Mouse (Mus musculus) gastrocnemius, postnatal 36 days (tissue): ENCODE results near the gene Stxbp1. TPM values are rescaled to one million over a fixed set of nuclear protein-coding genes. Genes with fewer than 3 reads are reported as not detected.

ENCODE experiments used
- DNase-seq, 2 experiments: peaks; one replicate each; pipeline ENCODE4 v3.0.0; 2022
- intact Hi-C: fragments of 180-260 bp; cut with DNase I; formaldehyde crosslinking; loops from one replicate; pipeline ENCODE4 v1.15.1; 2025
- total RNA-seq, 2 experiments: library from RNA; stranded (reverse); gene quantifications; 2 replicates each; pipeline ENCODE4 v1.2.3; 2021

The Stxbp1 gene
- total RNA-seq, 2 experiments from 2014 or later = 2.2 to 3.6 TPM

GRCm38 (mm10) chr2:32768661-32769285 is 78.3 kb downstream of the Stxbp1 start:
- DNase-seq = no peak
- intact Hi-C loops = no loop called here

GRCm38 (mm10) chr2:32767241-32767640 is 79.8 kb downstream of the Stxbp1 start:
- intact Hi-C loops = no loop called here
- DNase-seq = no peak

DNA sequence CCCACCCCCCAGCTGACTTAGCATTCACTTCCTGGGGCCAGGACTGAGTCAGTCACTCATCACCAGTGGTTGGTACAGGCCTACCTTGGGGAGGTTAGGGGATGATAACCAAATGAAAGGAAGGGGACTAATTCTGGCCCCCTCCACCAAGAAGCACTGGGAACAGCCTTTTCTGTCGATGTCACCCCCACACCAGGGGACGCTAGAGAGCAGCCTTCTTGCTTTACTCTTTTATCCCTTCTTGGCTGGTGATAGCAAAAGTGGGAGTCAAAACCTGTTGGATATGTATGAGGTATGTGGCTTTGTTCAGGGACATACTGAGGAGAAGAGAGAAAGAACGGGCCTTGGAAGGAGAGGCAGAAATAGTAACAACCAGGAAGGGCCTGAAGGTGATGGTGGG is 83.7 kb downstream of the Stxbp1 start:
- no peak for DNase-seq
- intact Hi-C loops = no loop called here

GRCm38 (mm10) chr2:32761859-32762258 is 85.2 kb downstream of the Stxbp1 start:
- DNase-seq = no peak
- intact Hi-C loops = no loop called here

DNA sequence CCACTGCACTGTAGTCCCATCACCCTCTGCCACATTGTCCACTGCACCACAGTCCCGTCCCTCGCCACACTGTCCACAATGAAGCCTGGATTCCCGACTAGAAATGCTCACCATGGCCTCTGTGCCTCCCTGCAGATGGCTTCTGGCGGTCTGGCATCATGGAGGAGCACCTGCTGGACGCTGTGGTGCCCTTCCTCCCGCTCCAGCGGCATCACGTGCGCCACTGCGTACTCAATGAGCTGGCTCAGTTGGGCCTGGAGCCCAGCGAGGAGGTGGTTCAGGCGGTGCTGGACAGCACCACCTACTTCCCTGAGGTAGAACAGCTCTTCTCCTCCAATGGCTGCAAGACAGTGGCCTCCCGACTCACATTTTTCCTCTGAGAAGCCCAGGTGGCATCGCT is 85.7 kb downstream of the Stxbp1 start:
- intact Hi-C loops = no loop called here
- DNase-seq = no peak

DNA sequence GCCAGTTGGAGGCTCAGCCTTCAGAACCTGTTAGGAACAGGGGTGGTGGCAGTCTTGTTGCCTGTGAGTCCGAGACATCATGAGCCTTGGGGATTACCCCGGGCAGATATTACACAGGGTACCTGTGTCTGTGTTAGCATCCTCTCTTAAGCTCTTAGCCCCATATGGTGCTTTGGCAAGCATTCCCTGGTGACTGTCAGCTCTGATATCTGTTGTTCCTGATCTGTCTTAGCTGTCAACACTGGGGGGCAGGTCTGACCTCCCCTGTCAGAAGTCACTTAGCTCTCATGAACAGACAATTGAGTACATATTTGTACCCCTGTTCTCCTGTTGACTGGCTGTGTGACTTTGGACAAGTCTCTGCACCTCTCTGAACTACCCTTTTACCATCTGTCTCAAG is 88.0 kb downstream of the Stxbp1 start:
- intact Hi-C loops = no loop called here
- DNase-seq = no peak

- no peak for DNase-seq
- intact Hi-C loops = no loop called here
These were observed 88.5 kb downstream of the Stxbp1 start for GRCm38 (mm10) chr2:32758503-32758902.

DNA sequence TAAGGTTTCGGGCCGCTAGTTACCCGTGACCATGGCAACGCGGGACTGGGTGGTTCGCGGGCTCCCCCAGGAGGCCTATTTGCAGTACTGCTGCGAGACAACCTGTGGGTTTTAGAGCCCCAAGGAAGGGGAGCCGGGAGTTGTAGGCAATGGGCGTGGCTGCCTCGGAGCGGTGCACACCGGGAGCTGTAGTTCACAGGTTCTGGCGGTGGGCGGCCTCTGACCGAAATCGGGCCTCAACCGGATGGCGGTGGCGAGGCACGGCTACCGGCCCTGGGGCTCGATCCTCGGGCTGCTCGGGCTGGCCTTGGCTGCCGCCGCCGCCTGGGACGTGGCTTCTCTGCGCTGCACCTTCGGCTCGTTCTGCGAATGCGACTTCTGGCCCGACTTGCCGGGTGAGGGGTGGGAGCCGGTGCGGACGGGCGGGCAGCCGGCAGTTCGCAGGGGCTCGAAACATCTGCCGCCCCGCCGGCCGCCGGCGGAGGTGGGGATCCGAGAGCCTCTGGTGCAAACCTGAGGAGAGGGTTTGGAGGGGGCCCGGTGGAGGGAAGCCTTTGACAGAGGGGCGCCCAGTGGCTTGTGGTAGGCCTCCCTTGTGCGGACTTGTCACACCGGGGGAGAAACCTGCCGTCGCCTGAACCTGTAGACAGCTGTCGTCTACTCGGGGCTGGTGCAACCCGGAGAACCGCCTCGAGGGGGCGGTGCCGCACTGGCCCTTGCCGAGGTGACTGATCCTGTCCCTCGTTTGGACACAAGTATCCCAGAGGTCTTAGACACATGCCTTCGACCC is 89.8 kb downstream of the Stxbp1 start, which contains the start of gene Tor2a:
Gene Tor2a, plus strand, starts transcription at position 179 of the 790 bp plus-strand sequence.
- DNase-seq = peak; percentile 93 to 95
- intact Hi-C loops = loop anchor here (1.0 kb wide), 1 partner anchor 44 kb away; the partner anchor contains the start of gene Cdk9

DNA sequence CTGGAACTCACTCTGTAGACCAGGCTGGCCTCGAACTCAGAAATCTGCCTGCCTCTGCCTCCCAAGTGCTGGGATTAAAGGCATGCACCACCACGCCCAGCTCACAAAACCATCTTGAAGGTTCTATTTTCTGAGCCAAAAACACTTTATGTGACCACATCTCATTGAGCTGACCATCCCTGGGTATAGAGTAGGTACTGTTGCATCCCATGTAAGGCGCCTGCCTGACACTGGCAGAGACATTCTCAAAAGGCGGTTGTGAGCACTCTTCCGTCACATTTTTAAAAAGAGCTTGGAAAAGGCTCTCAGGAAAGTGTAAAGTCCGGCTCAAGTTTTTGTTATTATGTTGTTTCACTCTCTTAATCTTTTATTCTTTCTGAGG is 90.4 kb downstream of the Stxbp1 start:
- intact Hi-C loops = loop anchor here (1.0 kb wide), 1 partner anchor 43 kb away; the partner anchor contains the start of gene Cdk9
- DNase-seq = no peak

- intact Hi-C loops = no loop called here
These were observed 94.9 kb downstream of the Stxbp1 start for GRCm38 (mm10) chr2:32752181-32752580.

DNA sequence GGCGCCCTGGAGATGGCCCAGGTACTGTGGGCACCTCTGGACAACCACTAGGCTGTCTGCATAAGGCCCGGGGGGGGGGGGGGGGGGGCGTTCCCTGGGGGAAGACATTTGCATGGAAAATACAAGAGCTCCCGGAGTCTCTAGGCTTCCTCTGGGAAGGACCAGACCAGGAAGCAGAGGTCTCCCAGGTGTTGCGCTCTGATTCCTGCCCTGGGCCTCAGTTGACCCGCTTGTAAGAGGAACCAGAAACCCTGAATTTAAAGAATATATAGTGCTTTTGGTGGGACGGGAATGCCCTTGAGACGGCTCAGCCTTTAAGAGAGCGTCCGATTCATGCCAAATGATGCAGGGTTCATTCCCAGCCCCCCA is 95.4 kb downstream of the Stxbp1 start:
- intact Hi-C loops = no loop called here
- DNase-seq = no peak

More at GRCm38 (mm10) chr2:32752181-32752580, 94.9 kb downstream of the Stxbp1 start:
- DNase-seq = no peak

- intact Hi-C loops = no loop called here
- DNase-seq = no peak
These were observed 96.0 kb downstream of the Stxbp1 start for GRCm38 (mm10) chr2:32750887-32751664.

- intact Hi-C loops = no loop called here
- no peak for DNase-seq
These were observed 96.8 kb downstream of the Stxbp1 start for GRCm38 (mm10) chr2:32750199-32750598.

- intact Hi-C loops = no loop called here
- no peak for DNase-seq
These were observed 98.0 kb downstream of the Stxbp1 start for GRCm38 (mm10) chr2:32749082-32749481.

DNA sequence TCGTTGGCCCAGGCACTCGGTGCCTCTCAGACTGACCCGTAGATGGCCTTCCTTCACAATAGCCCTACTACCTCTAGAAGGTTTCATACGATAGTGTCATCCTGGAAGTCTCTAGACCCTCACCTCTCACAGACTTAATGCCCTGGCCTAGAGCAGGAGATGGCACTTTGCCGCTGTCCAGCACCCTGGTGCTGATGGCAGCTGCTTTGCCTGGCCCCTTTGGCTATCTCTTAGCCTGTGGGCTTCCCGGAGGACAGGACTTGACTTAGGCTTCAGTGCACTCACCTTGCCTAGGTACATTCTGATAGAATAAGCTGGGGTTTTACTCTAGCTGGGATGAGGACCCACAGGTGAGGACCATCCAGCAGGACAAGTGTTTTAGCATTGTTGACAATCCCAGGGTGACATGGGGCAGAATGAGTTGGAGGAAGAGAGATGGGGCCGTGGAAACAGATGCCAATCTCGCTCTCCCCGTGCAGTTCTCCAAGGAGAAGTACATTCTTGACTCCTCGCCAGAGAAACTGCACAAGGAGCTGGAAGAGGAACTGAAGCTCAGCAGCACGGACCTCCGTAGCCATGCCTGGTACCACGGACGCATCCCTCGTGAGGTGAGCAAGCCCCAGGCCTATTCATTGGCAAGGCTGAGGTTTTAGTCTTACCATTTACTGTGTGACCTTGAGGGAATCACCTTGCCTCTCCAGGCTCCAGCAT is 102.6 kb downstream of the Stxbp1 start:
- no peak for DNase-seq
- intact Hi-C loops = no loop called here

GRCm38 (mm10) chr2:32742173-32742531 is 104.9 kb downstream of the Stxbp1 start:
- intact Hi-C loops = no loop called here
- no peak for DNase-seq

- intact Hi-C loops = no loop called here
These were observed 105.5 kb downstream of the Stxbp1 start for GRCm38 (mm10) chr2:32741273-32742172.

GRCm38 (mm10) chr2:32740916-32741272 is 106.2 kb downstream of the Stxbp1 start, which contains the start of gene 6330409D20Rik:
TSS of gene 6330409D20Rik (minus strand) at chr2:32741016.
- intact Hi-C loops = no loop called here

More at GRCm38 (mm10) chr2:32741273-32742172, 105.5 kb downstream of the Stxbp1 start:
- no peak for DNase-seq

GRCm38 (mm10) chr2:32739311-32739710 is 107.7 kb downstream of the Stxbp1 start:
- DNase-seq = no peak
- intact Hi-C loops = no loop called here

More at GRCm38 (mm10) chr2:32740916-32741272, 106.2 kb downstream of the Stxbp1 start, which contains the start of gene 6330409D20Rik:
- no peak for DNase-seq
